Mouse (Mus musculus) gonadal fat pad, adult 2 months (tissue): ENCODE results near the gene B130006D01Rik. TPM values are rescaled to one million over a fixed set of nuclear protein-coding genes. Genes with fewer than 3 reads are reported as not detected.

Experiments used
- DNase-seq: peaks from one replicate; pipeline ENCODE4 v3.0.0-alpha.2; 2012; ENCODE audit warnings: low read depth
- polyA plus RNA-seq: library from polyadenylated mRNA; depleted of rRNA; stranded (reverse); fragments of >200 nt; gene quantifications from 2 replicates; pipeline ENCODE4 v1.2.3, GENCODE M21; 2012; rRNA removed

The B130006D01Rik gene
- 0.06 and 0.07 TPM in 2 replicates for polyA plus RNA-seq

- DNase-seq: no peak
These were observed at the start of gene B130006D01Rik for GRCm38 (mm10) chr11:95723287-95723686. B130006D01Rik (plus strand) TSS chr11:95723587.

GRCm38 (mm10) chr11:95675498-95675897 is 47.9 kb upstream of the B130006D01Rik start:
- DNase-seq: no peak

GRCm38 (mm10) chr11:95676307-95676706 is 47.1 kb upstream of the B130006D01Rik start:
- no peak for DNase-seq

- DNase-seq: no peak
These were observed 45.3 kb upstream of the B130006D01Rik start for GRCm38 (mm10) chr11:95677925-95678701.

- no peak for DNase-seq
These were observed 41.3 kb upstream of the B130006D01Rik start for GRCm38 (mm10) chr11:95681995-95682601.

- DNase-seq: no peak
These were observed 40.4 kb upstream of the B130006D01Rik start for GRCm38 (mm10) chr11:95682946-95683345.

- no peak for DNase-seq
These were observed 37.4 kb upstream of the B130006D01Rik start for GRCm38 (mm10) chr11:95686031-95686430.

- DNase-seq: no peak
These were observed 36.2 kb upstream of the B130006D01Rik start for GRCm38 (mm10) chr11:95687084-95687656.

- no peak for DNase-seq
These were observed 34.9 kb upstream of the B130006D01Rik start for GRCm38 (mm10) chr11:95688515-95688914.

- DNase-seq: no peak
These were observed 34.4 kb upstream of the B130006D01Rik start for GRCm38 (mm10) chr11:95688981-95689380.

- DNase-seq: no peak
These were observed 33.8 kb upstream of the B130006D01Rik start for GRCm38 (mm10) chr11:95689544-95689943.

- DNase-seq: no peak
These were observed 24.8 kb upstream of the B130006D01Rik start for GRCm38 (mm10) chr11:95698541-95698940.

- no peak for DNase-seq
These were observed 22.3 kb upstream of the B130006D01Rik start for GRCm38 (mm10) chr11:95700778-95701739.

GRCm38 (mm10) chr11:95704032-95704969 is 19.1 kb upstream of the B130006D01Rik start:
- DNase-seq: no peak

GRCm38 (mm10) chr11:95704970-95705330 is 18.4 kb upstream of the B130006D01Rik start:
- DNase-seq: no peak

GRCm38 (mm10) chr11:95709534-95710040 is 13.8 kb upstream of the B130006D01Rik start:
- no peak for DNase-seq

GRCm38 (mm10) chr11:95710478-95710877 is 12.9 kb upstream of the B130006D01Rik start:
- DNase-seq: no peak

GRCm38 (mm10) chr11:95712085-95712562 is 11.3 kb upstream of the B130006D01Rik start:
- peak; percentile 63 for DNase-seq

GRCm38 (mm10) chr11:95712563-95713224 is 10.7 kb upstream of the B130006D01Rik start, which contains the start of gene Zfp652:
Zfp652 (plus strand) TSS chr11:95712673.
- no peak for DNase-seq
